Mouse (Mus musculus) embryonic facial prominence, embryonic 14.5 days (tissue): ENCODE measurements around the gene 1700019N19Rik. TPM values are rescaled to one million over a fixed set of nuclear protein-coding genes. Genes with fewer than 3 reads are reported as not detected.

Source experiments
- ATAC-seq: fragments of 200-750 bp; cut with Nextera tagmentation; 2 replicates; pipeline ENCODE4 v1.8.0; 2017; ENCODE audit warnings: low read depth, moderate number of reproducible peaks, moderate TSS enrichment
- DNase-seq: peaks from one replicate; pipeline ENCODE4 v3.0.0-alpha.2; 2015; ENCODE audit warnings: low spot score
- H3K27ac ChIP-seq: fragments of 300-500 bp; sonication (generic); replicated peaks from 2 replicates; pipeline ENCODE4 v1.5.1; 2014; ENCODE audit warnings: low read depth, mild to moderate bottlenecking, low read length, moderate library complexity
- H3K27me3 ChIP-seq: fragments of 300-500 bp; sonication (generic); replicated peaks from 2 replicates; pipeline ENCODE4 v1.6.1; 2014; ENCODE audit warnings: low read length; ENCODE audit not compliant: control insufficient read depth, insufficient read depth
- H3K36me3 ChIP-seq: fragments of 300-500 bp; sonication (generic); 2 replicates; pipeline ENCODE4 v1.6.1; 2014; ENCODE audit warnings: low read length, mixed read lengths; ENCODE audit not compliant: control insufficient read depth, insufficient read depth
- H3K4me1 ChIP-seq: fragments of 300-500 bp; sonication (generic); 2 replicates; pipeline ENCODE4 v1.6.1; 2014; ENCODE audit warnings: antibody characterized with exemption, low read length; ENCODE audit not compliant: control insufficient read depth, insufficient read depth
- H3K4me2 ChIP-seq: fragments of 300-500 bp; sonication (generic); 2 replicates; pipeline ENCODE4 v1.6.1; 2014; ENCODE audit warnings: low read depth, mild to moderate bottlenecking, low read length, moderate library complexity, mixed read lengths
- H3K4me3 ChIP-seq: fragments of 300-500 bp; sonication (generic); 2 replicates; pipeline ENCODE4 v1.5.1; 2014; ENCODE audit warnings: low read depth, mild to moderate bottlenecking, low read length
- H3K9ac ChIP-seq: fragments of 300-500 bp; sonication (generic); 2 replicates; pipeline ENCODE4 v1.6.1; 2014; ENCODE audit warnings: low read depth, mild to moderate bottlenecking, low read length, moderate library complexity, mixed read lengths
- H3K9me3 ChIP-seq: fragments of 300-500 bp; sonication (generic); 2 replicates; pipeline ENCODE4 v1.6.1; 2016; ENCODE audit warnings: low read length; ENCODE audit not compliant: control insufficient read depth
- WGBS: fragments of 180-500 bp; shearing (Covaris S2); extraction: QIAGEN DNeasy Blood & Tissue Kit; methylation state at CpG from one replicate; pipeline ENCODE4 v1.1.7; 2014; 5-methylcytosine and 5-hydroxymethylcytosine counted together
- polyA plus RNA-seq: library from polyadenylated mRNA; unstranded; fragments of >200 nt; fragmentation: Nextera tagmentation; extraction: Ambion mirVana; gene quantifications from 2 replicates; pipeline ENCODE4 v1.2.1, GENCODE M21; 2014

1700019N19Rik gene
- polyA plus RNA-seq, 1 experiment from 2014 or later = not detected

DNA sequence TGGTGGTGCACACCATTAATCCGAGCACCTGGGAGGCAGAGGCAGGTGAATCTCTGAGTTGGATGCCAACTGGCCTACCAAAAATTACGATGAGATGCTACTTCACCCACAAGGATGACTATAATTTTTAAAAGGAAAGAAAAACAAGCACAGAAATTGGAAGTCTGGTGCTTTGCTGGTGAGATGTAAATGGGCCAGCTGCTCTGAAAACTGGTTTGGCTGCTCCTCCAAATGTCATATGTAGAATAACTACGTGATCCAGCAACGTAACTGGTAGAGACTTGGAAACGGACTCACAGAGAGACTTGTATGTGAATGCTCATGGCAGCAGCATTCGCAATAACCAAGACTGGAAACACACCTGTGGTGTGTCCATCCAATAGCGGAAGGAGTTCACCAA lies 35.9 kb upstream of the 1700019N19Rik start:
- no peak for ATAC-seq
- Histone ChIP-seq H3K4me3 (no peak overlapping the region), H3K4me1 (no peaks in the 10 kb centered on the region), H3K9me3 (no peaks in the 10 kb centered on the region), H3K36me3 (no peaks in the 10 kb centered on the region), H3K27ac (no peak overlapping the region), H3K4me2 (no peak overlapping the region), H3K27me3 (no peaks in the 10 kb centered on the region), H3K9ac (no peak overlapping the region)
- WGBS = 88% methylated on average over 7 of the region's 7 CpGs
- DNase-seq = no peak

DNA sequence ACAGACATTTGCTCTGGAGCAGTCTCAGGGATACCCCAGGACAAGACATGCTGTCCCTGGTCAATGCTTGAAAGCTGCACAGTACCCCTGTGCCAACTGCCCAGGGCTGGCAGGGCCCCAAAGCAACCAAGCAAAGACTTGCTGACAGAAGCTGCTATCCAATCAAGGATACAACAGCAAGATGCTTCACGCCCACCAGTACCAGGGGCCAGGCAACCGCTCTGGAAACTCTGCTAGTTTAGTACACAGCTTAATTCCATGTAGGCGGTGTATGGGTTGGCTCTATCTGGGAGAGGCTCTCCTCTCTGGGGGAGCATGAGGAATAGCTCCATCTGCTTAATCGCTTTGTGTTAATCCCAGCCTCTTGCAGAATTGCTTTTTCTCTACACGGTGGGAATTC lies 35.3 kb upstream of the 1700019N19Rik start:
- H3K27ac ChIP-seq = no peak overlapping the region
- DNase-seq = no peak
- 81% methylated on average over 5 of the region's 5 CpGs for WGBS
- H3K4me2 ChIP-seq = no peak overlapping the region
- no peaks in the 10 kb centered on the region for H3K4me1 ChIP-seq
- no peaks in the 10 kb centered on the region for H3K27me3 ChIP-seq
- H3K9me3 ChIP-seq = no peaks in the 10 kb centered on the region
- ATAC-seq = no peak
- no peak overlapping the region for H3K9ac ChIP-seq
- H3K4me3 ChIP-seq = no peak overlapping the region
- H3K36me3 ChIP-seq = no peaks in the 10 kb centered on the region

DNA sequence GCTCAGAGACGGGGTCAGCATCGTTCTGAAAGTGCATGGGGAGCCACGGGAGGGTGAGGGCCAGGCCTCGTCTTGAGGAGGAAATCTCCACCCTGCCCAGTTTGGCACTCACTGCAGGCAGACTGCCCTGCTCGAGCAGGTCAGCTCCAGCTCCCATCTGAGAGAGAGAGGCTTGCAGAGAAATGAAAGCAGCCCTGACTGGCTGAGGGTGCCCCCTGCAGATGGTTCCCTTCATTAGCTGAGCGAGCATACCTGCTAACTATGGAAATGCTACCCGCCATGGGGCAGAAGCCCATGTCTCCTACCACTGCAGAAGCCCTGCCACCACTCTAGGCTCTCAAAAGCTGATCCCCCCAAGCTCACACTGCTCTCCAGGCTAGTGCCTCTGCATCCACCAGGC lies 33.4 kb upstream of the 1700019N19Rik start:
- Histone ChIP-seq H3K36me3 (no peaks in the 10 kb centered on the region), H3K27me3 (no peaks in the 10 kb centered on the region), H3K9me3 (no peaks in the 10 kb centered on the region), H3K4me1 (no peaks in the 10 kb centered on the region), H3K4me3 (no peak overlapping the region), H3K4me2 (no peak overlapping the region), H3K9ac (no peak overlapping the region), H3K27ac (no peak overlapping the region)
- 66% methylated on average over 5 of the region's 7 CpGs for WGBS
- ATAC-seq (no peak), DNase-seq (no peak)

DNA sequence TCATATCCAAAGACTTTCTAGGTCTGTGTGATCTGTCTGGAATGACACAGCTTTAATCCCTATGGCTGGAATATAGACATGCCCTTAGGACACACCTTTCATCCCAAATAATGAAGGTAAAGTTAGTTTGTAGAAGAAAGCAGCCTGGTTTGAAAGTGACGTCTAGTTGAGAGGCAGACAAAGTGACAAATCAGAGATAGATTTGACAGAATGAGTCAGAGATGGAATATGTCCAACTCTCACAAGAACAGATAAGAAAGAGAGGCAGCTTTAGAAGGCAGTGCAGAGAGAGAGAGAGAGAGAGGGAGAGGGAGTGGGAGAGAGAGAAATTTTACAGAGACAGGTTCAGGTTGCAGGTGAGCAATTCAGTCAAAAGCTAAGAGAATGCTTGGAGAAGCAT lies 30.1 kb upstream of the 1700019N19Rik start:
- no peak overlapping the region for H3K27ac ChIP-seq
- H3K4me1 ChIP-seq = no peaks in the 10 kb centered on the region
- ATAC-seq = no peak
- no peak overlapping the region for H3K4me3 ChIP-seq
- no peak overlapping the region for H3K9ac ChIP-seq
- DNase-seq = no peak
- H3K36me3 ChIP-seq = no peaks in the 10 kb centered on the region
- WGBS = 61% methylated on average over 1 of the region's 1 CpGs
- H3K4me2 ChIP-seq = no peak overlapping the region
- no peaks in the 10 kb centered on the region for H3K9me3 ChIP-seq
- H3K27me3 ChIP-seq = no peaks in the 10 kb centered on the region

DNA sequence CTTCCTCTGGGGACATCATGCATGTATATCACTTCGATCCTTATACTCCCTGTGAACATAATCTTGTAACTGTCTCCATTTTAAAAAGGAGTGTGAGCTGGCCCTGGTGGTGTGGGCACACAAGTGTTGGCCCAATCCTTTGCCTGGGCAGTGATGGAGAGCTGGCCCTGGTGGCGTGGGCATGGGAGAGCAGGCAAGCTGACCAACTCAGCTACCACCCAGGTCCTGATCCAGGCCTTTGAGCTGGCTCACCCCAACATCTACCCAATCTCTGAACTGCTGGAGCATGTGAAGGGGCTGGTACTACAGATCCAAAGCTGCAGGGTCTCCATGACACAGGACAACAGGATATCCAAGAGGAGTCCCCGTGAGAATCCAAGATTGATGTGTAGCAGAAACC lies 29.0 kb upstream of the 1700019N19Rik start:
- DNase-seq (no peak), ATAC-seq (no peak)
- Histone ChIP-seq H3K27me3 (no peaks in the 10 kb centered on the region), H3K36me3 (no peaks in the 10 kb centered on the region), H3K4me2 (no peak overlapping the region), H3K9me3 (no peaks in the 10 kb centered on the region), H3K9ac (no peak overlapping the region), H3K4me3 (no peak overlapping the region), H3K4me1 (no peaks in the 10 kb centered on the region), H3K27ac (no peak overlapping the region)
- WGBS = 90% methylated on average over 3 of the region's 3 CpGs

DNA sequence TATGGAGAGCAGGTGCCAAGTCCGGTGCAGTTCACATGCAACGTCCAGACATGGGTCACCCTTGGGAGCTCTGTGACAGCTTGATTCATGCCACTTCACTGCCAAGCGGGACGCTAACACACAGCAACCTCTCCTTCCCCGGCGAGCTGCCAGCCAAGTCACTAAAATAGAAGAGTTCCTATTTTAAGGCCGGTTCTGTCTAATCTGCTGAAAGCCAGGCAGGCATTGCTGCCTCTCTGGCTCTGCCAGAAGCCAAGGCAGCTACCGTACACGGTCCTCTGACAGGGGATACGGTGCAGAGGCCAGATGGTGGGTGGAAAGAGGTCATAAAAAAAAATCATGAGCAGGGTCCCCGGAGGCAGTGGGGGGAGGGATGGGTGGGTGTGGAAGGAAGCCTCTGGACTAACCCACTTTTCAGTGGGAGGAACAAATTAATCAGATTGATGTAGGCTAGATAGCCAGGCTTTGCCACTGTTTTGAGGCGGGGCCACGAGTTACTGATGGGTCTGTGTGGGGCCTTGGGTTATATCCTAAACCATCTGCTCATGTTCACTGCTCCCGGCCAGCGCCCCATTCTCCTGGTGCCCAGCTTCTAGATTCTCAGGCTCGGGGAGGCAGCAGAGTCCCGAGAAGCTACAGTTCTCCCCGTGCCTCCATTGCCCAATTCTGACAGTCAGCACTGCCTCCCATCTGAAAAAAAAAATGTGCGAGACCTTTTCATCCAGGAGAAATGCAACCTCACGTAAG lies 28.4 kb upstream of the 1700019N19Rik start:
- Histone ChIP-seq H3K9ac (no peak overlapping the region), H3K9me3 (no peaks in the 10 kb centered on the region), H3K27me3 (no peaks in the 10 kb centered on the region), H3K27ac (no peak overlapping the region), H3K4me3 (no peak overlapping the region), H3K4me2 (no peak overlapping the region), H3K4me1 (no peaks in the 10 kb centered on the region), H3K36me3 (no peaks in the 10 kb centered on the region)
- no peak for DNase-seq
- WGBS = 75% methylated on average over 20 of the region's 20 CpGs
- no peak for ATAC-seq

DNA sequence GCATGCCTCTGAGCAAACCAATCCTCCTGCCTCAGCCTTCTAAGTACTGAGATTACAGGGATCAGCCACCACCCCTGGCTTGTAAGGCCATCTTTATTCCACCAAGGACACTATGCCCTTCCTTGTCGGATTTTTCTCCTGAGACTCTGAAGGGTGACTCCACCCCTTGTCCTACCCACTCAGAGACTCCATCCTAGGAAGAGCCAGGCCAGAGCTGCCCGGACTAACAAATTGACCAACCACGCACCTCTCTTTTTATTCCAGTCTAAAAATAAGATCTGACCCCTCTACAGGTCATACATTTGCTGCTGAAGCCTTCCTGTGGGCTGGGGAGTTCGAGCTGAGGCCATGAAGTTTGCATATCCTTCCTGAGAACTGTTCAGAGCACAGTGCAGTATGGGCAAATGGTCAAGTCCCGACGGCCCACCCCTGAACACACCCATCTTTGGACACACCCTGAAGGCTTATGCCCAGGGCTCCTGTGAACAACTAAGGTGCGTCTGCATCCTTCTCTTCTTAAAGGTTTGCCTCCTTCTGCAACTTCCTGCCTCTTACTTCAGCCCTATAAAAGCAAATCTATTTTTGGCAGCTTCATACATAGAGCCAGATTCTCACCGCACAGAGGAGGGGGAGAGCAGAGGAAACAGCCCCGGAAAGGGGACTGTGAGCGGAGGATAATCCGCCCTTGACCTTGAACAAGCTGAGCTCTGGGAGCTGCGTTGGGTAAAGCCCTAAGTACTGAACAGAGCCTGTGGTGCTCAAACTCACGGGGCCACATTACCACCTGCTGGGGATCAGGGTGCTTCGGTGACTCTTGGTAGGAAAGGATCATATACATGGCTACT lies 24.5 kb upstream of the 1700019N19Rik start:
- Histone ChIP-seq H3K9ac (no peak overlapping the region), H3K4me3 (no peak overlapping the region), H3K27ac (no peak overlapping the region), H3K4me1 (no peaks in the 10 kb centered on the region), H3K36me3 (no peaks in the 10 kb centered on the region), H3K4me2 (no peak overlapping the region), H3K9me3 (no peaks in the 10 kb centered on the region), H3K27me3 (no peaks in the 10 kb centered on the region)
- WGBS = 79% methylated on average over 14 of the region's 14 CpGs
- no peak for ATAC-seq
- DNase-seq = no peak

DNA sequence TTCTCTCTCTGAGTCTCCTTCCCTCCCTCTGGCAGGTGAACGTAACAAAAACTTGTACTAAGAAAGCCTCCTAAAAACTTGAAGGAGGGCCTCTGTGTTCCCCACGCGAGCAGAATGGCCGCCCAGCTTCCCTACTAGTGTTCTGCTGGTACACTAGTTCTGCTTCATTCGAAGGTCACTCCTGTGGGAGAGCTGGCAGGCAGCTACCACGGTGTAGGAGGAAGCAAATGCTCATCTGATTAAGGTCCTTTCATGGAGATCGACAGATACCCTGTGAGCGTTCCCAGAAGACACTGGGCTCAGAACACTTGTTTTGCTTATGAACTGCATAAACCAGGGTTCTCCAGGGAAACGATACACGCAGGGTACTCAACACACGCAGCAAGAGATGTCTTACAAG lies 23.1 kb upstream of the 1700019N19Rik start:
- WGBS = 76% methylated on average over 11 of the region's 11 CpGs
- no peaks in the 10 kb centered on the region for H3K27me3 ChIP-seq
- no peak for DNase-seq
- H3K4me3 ChIP-seq = no peak overlapping the region
- no peaks in the 10 kb centered on the region for H3K4me1 ChIP-seq
- no peak overlapping the region for H3K4me2 ChIP-seq
- no peak overlapping the region for H3K9ac ChIP-seq
- H3K27ac ChIP-seq = no peak overlapping the region
- no peak for ATAC-seq
- no peaks in the 10 kb centered on the region for H3K9me3 ChIP-seq
- no peaks in the 10 kb centered on the region for H3K36me3 ChIP-seq
